Mouse (Mus musculus) left cerebral cortex, adult 6 months (tissue): ENCODE measurements around the gene 3110018I06Rik. TPM values are rescaled to one million over a fixed set of nuclear protein-coding genes. Genes with fewer than 3 reads are reported as not detected.

Experiments
- long read RNA-seq, 2 experiments: library from polyadenylated mRNA; unstranded; transcript quantifications; one replicate each; pipeline ENCODE4 v2.0.0; 2019 to 2020
- polyA plus RNA-seq: library from polyadenylated mRNA; unstranded; fragments of <200 nt; fragmentation: Nextera tagmentation; gene quantifications from 2 replicates; pipeline ENCODE4 v1.2.3, GENCODE M21; 2021

3110018I06Rik gene
- polyA plus RNA-seq: not detected in 2 replicates
- long read RNA-seq, experiment 1: 0 reads
- long read RNA-seq, experiment 2: 0 reads

DNA sequence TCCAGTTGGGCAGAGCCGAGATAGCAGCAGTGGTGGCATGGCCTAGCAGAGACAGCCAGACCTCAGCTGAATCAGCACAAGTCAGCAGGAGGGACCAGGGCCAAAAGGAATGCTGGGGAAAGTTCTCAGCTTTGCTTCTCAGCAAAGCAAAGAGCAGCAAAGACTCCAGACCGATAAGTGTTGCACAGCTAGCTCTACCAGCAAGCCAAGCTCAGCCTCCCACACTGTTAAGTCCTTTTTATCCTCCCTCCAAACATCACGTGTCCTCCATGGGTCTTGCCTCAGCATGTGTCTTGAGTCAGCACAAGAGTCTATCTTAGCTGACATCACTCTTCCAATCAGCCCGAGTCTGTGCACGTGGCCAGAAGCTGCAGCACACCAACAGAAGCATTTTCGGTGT lies at the start of gene 3110018I06Rik:
TSS of gene 3110018I06Rik (plus strand) at position 262 of the 400 bp plus-strand sequence.

